Mouse (Mus musculus): ENCODE results near the gene Ccdc54. TPM values are rescaled to one million over a fixed set of nuclear protein-coding genes. Genes with fewer than 3 reads are reported as not detected.
A peak's percentile ranks its signal among the peaks of the same experiment; 100 is the strongest.

The Ccdc54 gene
- not detected in 2 replicates for total RNA-seq (2017)

DNA sequence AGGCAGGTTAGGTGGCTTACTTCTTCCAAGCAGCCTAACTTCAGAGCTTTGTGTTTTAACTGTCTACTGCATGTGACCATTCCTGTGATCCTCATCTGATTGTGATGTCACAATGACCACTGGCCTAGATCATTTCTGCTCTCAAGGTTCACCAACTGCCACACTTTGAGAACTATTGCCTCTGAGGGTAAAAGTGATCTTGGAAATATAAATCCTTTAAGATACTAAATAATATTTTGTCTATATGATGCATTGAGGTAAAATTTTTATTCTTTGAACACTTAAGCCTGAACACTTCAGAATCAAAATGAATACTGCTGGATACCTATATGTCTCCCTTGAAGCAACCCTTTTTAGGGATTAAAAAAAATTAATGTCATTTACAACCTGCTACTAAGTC lies at the start of gene Ccdc54:
Gene Ccdc54, minus strand, starts transcription at position 101 of the 400 bp plus-strand sequence.
- ATAC-seq (ENCODE audit: extremely low read depth, insufficient number of reproducible peaks, low FRiP score, poor library complexity, severe bottlenecking), result no peak

DNA sequence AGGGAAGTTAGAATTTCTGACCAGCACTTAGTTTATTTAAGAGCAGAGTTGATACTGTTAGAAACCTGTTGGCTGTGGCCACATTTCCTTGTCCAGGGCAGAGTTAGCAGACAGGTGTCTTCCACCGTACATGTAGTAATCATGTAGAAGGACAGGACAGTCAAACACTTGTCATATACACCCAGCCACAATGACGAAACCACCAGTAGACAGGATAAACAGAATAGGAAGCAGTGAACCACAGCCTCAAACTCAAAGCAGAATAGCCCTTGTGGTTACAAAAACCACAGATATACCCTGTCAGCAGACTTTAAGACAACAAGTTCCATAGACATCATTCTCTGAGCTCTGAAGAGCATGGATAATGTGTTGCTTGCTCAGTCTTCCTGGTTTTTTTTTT lies 41.6 kb upstream of the Ccdc54 start:
- peak; percentile 33; the same call in 1 of the 2 replicates for ATAC-seq (ENCODE audit: extremely low read depth, insufficient number of reproducible peaks, low FRiP score, poor library complexity, severe bottlenecking)

DNA sequence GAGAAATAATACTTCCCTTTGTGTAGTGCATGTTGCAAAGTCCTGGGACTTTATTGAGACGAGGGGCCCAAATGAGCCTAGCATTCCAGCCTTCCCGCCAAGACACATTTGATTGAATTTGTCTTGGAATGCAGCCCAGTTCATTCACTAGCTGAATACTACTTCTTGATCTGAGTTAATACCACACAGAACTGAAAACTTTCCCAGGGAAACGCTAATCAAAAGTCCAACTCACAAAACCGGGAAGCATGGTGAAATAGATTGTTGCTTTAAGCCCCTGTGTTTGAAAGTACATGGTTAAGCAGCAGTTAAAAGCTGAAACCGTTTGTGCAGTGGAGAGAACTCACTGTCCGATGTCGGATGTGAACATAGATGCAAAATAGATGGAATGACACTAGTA lies 24.6 kb upstream of the Ccdc54 start:
- ATAC-seq (ENCODE audit: extremely low read depth, insufficient number of reproducible peaks, low FRiP score, poor library complexity, severe bottlenecking), result no peak

DNA sequence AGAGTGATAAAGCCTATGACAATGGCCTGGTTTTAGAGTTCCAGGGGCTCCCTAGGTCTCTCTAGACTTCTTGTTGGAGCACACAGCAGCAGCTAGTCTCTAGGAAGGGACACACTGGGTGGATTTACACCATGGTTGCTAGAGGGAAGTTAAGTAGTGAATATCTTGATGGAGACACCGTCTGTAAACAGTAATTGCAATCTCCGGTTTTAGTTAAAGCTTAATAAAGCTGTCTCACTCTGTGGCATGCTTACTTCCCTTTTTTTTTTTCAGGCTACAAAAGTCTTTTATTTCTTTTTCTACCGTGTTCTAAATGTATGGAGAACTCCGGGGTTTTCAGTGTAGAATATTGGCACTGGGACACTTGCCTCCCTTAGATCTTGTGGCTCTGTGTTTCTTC lies 22.0 kb upstream of the Ccdc54 start:
- no peak for ATAC-seq (ENCODE audit: extremely low read depth, insufficient number of reproducible peaks, low FRiP score, poor library complexity, severe bottlenecking)

DNA sequence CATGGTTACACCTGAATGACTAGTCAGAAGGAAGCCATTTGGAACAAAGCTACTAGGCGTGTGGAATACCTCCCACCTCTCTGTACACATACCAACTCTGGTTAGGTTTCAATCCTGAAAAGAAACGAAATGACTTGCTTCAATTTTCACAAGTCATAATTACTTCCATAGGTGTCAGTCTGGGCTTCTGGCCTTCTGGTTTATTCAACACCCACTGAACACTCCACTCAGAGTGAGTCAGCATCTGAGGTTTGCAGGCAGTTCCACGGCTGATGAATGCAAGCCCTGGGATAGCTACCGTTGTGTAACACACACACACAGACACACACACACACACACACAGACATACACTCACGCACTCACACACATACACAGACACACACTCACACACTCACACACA lies 19.6 kb upstream of the Ccdc54 start:
- no peak for ATAC-seq (ENCODE audit: extremely low read depth, insufficient number of reproducible peaks, low FRiP score, poor library complexity, severe bottlenecking)

DNA sequence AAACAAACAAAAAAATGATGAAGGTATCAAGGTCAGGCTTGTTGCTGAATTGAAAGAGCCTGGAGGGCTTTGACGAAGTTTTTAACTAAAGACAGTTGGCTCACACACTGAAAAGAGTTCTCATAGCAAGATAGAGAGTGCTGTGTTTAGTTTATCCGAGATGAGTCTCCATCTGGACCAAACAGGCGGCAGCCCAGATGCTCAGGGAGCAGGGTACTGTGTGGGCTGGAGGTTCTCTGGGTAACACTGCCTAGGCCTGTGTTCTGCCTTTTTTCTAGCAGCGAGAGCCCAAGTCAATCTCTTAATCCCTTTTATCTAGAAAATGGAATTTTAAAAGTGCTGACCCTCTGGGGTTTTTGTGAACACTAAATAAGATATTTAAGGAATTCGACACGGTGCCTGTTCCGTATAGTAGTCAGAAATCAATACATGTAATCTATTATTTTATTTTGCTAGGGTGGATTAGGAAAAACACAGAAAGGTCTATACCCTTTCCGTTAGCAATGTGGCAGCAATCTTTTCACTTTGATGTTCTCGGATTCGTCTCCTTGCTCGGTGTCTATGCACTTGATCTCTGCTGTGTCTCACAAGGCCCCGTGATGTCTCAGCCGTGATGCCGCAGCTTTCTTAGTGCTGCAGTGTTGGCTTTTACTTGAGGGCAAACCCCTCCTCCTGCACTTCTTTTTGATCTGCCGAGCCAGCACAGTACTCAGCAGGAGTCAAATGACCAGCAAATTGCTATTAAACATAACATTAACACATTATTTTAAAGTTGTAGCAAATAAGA lies 17.0 kb upstream of the Ccdc54 start:
- no peak for ATAC-seq (ENCODE audit: extremely low read depth, insufficient number of reproducible peaks, low FRiP score, poor library complexity, severe bottlenecking)

DNA sequence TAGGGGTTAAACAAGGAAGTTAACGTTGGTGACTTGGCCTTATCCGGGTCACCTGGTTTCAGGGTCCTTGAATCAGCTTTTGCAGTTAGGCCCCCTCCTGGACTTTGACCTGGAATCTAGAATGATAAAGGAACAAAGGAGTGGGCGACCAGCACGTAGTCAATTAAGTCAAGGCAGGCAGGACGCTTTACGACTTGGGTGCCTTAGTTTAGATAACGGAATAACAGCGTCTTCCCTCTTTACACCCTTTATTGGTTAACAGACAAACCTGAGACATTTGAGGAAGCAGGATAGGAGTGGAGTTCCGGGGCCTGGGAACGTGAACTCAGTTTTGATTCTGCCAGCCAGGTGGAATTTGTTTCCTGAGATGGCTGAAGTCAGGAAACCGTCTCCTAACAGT lies 13.9 kb upstream of the Ccdc54 start:
- no peak for ATAC-seq (ENCODE audit: extremely low read depth, insufficient number of reproducible peaks, low FRiP score, poor library complexity, severe bottlenecking)

DNA sequence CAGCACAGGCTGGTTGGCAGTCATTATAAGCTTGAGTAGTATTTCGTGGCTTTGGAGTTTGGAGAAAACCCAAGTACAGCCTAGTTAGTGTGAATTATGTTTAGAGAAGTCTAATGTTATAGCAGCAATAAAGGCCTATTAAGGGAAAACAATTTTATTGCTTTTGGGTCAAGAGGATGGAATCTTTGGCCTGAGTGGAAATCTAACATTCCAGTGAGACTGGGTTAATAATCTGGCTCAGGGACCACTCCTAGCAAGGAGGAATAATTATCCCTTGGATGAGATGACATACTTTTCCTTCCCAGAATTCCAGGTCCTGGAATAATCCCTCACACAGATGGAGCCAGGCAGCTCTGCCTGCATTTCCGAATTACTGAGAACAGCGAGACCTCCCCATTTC lies 11.0 kb upstream of the Ccdc54 start:
- ATAC-seq (ENCODE audit: extremely low read depth, insufficient number of reproducible peaks, low FRiP score, poor library complexity, severe bottlenecking), result no peak

DNA sequence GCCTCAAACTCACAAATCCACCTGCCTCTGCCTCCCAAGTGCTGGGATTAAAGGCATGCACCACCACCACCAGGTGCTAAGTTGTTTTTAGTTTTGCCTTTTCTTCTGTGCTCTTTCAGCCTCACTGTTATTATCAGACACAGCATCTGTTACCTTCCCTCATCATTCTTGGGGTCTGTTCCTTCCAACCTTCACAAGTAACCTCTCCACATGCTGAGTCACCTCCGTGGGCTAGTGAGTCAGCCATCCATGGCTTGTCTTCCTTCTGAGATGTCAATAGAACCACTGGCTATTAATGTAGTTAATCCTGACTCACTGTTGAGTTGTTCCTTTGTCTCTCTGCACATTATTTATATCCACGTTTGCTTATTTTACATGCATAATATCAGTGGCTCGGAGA lies 9.7 kb upstream of the Ccdc54 start:
- ATAC-seq (ENCODE audit: extremely low read depth, insufficient number of reproducible peaks, low FRiP score, poor library complexity, severe bottlenecking), result no peak

DNA sequence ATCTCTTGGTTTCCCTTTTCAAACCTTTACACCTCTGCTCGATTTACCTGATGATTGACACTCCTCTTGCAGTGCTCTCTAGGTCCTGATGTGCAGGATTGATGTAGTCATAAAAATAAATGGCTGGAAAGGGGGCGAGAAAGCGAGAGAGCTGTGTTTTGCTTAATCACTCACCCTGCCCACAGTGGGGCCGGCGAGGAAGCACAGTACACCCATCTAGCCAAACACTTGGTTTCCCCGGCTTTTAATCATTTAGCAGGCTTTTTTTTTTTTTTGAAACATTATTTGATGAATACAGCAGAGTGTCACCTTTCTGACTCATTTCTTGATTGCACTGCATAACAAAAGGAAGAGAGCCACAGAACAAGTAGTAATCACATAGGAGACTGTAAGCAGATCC lies 5.7 kb upstream of the Ccdc54 start:
- ATAC-seq (ENCODE audit: extremely low read depth, insufficient number of reproducible peaks, low FRiP score, poor library complexity, severe bottlenecking), result no peak

DNA sequence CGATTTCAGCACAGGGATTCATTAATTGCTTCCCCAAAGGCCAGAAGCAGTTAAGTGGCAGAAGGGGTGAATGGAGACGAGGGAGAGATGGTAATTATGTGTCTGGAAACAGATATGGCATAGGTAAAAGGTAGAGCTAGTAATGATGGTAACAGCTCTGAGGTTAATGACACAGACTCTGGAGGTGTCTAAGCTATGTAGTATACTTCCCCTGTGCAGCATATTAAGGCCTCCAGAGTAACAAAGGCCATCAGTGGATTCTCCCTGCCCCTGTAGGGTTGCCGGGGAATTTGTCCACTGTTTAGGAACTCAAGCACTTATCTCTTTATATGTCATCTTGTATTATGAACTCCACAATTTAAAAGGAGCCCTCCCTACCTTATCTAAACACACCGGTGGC lies 5.2 kb upstream of the Ccdc54 start:
- ATAC-seq (ENCODE audit: extremely low read depth, insufficient number of reproducible peaks, low FRiP score, poor library complexity, severe bottlenecking), result no peak

DNA sequence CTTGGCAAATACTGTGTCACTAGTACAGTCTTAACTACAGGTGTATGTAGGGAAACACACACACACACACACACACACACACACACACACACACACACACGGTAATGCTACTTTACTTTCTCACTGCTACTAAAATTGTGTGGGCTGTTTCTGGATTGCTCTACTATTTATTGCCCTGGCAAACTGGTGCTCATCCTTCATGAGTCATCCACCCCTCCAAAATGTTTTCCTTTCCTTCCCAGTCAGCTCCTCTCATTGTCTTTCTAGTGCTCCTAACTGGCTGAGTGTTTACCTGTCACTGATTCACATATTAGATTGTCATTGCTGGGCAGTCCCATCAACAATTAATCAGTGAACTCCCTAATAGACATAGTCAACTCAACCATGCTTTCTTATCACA lies 3.9 kb upstream of the Ccdc54 start:
- no peak for ATAC-seq (ENCODE audit: extremely low read depth, insufficient number of reproducible peaks, low FRiP score, poor library complexity, severe bottlenecking)

DNA sequence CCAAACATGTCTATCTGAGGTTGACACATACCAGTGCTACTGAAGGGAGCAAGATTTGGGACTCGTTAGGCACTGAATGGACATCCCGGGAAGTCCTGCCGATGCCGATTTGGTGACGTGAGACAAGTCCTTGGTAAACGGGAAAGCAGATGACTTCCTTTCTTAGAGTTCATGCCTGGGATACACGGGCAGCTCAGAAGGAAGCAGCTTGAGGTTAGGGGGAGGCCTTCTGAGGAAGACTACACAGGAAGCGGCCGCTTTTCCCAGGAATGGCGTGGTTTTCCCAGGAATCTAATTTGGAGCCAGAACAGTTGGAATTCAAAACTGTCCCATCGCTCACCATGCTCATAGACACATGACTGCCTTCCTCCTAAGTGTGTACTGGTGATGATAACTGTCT lies 2.4 kb upstream of the Ccdc54 start:
- no peak for ATAC-seq (ENCODE audit: extremely low read depth, insufficient number of reproducible peaks, low FRiP score, poor library complexity, severe bottlenecking)

DNA sequence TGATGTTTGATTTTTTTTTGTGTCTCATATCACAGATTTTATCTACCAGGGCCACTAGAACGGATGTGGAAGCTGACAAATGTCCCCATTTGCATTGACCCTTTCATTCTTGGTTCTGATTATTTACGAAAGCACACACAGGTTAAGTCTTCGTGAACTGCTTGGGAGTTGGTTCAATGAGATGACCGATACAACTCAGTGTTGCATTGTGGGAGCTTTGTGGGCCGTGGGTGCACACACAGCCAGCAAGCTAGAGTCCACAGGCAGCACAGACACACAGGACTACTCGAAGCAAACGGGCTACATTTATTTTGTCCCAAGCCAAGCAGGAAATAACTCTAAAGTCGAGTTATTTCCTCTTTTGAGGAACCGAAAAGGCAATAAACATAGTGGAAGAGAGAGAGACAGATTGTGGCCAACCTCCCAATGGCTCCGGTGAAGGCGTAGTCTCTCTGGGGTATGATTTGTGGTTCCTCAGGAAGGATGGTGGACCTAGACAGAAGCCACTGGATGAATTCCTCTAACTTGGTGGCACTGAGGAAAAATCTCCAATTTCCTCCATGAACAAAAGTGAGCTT lies 1.3 kb downstream of the Ccdc54 start:
- ATAC-seq (ENCODE audit: extremely low read depth, insufficient number of reproducible peaks, low FRiP score, poor library complexity, severe bottlenecking), result no peak

DNA sequence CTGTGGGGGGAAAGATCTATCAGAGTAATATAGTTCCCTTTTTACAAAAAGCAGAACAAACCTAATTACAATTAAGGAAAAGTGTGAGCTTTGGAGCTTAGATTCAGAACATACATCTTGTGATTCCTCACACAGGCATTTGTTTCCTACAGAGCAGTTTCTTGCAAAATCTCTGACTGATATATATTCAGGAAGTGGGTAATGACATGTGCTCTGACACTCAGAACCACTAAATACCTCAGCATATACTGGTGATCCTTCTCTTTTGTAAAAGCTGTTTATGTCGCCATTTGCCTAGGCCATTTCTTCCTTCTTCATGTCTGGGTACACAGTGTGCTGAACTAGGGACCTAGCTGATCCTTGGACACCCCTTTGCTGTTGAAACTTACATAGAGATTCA lies 2.8 kb downstream of the Ccdc54 start:
- no peak for ATAC-seq (ENCODE audit: extremely low read depth, insufficient number of reproducible peaks, low FRiP score, poor library complexity, severe bottlenecking)

DNA sequence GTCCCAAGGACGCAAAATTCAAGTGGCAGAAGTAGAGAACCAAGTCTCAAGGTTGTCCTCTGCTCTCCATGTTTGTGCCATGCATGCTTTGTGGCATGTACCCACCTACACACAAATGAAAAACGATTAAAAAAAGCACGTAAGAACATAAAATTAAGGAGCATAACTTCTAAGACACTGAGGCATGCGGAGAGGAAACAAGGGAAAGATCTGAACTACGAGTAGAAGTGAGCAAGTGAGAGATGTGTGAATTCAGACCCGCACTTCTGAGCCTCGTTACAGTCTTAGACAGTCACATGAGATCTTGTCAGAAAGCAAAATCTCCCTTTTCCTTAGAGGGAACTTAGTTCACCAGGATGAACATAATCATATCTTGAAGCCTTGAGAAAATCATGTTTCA lies 3.8 kb downstream of the Ccdc54 start:
- no peak for ATAC-seq (ENCODE audit: extremely low read depth, insufficient number of reproducible peaks, low FRiP score, poor library complexity, severe bottlenecking)

DNA sequence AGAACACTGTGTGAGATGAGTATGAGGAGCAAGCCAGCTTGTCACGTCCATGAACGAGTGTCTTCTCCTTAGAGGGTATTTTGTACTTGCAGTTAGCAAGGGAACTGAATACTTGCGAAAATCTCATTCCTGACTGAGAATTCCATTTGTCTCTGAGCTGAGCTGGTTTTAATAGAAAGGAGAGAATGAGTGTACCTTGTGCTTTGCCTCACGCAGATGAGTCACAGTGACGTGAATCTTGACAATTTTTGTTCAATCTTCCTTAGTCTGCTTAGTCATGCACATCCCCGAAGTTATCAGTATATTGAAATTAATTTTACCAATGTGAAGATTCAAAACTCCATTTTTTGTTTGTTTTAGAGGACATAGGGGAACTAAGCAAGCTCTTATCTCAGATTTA lies 12.6 kb downstream of the Ccdc54 start:
- no peak for ATAC-seq (ENCODE audit: extremely low read depth, insufficient number of reproducible peaks, low FRiP score, poor library complexity, severe bottlenecking)

DNA sequence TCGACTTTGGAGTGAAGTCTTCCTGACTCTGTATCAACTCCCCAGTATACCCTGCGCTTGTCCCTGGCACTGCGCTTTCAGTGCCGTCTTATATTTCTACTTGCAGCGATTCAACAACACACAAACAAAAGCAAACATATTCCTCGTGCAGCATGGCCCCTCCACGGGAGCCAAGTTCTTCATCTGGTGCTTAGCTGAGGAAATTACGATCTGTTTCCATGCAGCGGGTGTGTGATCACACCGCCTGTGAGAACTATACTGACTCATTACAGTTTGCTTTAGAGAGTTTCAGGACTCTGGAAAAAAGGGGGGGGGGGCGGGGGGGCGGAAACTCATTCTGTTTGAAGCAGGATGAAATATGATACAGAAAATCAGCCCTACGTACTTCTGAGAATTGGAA lies 18.4 kb downstream of the Ccdc54 start:
- ATAC-seq (ENCODE audit: extremely low read depth, insufficient number of reproducible peaks, low FRiP score, poor library complexity, severe bottlenecking), result no peak

DNA sequence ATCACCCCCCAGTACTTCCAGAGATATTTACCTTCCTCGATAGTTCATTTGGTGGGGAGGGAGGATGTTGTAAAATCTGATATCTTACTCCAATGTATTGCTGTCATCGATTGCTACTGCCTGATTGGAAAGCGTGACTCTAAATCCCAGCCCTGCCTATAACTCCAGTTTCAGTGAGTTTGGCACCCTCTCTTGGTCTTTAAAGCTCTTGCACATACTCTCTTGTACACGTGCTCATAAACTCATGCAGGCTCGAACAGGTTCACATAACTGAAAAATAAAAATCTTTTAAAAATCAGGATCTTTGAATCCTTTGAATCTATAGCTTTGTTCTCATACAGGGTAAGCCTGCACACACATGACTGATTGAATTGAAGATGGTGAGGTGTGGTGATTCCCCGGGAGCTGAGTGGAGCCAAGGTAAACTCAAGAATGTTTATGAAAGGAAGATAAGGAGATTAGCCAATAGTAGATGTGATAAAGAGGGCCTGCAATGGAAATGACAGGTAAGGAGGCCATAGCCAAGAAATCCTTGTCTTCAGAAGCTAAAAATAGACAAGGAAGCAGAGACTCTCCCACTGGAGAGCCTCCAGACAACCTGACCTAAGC lies 31.7 kb downstream of the Ccdc54 start:
- no peak for ATAC-seq (ENCODE audit: extremely low read depth, insufficient number of reproducible peaks, low FRiP score, poor library complexity, severe bottlenecking)

DNA sequence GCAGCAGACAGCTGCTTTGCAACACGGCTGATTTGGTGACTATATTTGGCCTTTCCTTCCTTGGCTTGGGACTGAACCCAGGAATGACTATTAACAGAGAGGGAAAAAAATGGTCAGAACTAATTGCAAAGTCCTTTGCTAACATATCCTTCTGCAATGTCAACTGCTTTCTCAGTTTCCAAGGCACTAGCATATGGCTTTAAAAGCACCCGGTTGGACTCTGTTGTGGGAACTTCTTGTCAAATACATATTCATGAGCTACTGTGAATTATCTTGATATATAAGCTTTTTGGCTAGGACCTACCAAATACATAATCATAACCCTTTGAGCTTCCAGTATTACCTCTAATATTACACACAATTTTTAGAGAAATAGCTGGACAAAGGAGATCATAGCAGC lies 37.1 kb downstream of the Ccdc54 start:
- ATAC-seq (ENCODE audit: extremely low read depth, insufficient number of reproducible peaks, low FRiP score, poor library complexity, severe bottlenecking), result no peak

Measured in neutrophil, adult 5-6 weeks (primary cell).